ENCODE assay signal across 15 mouse cellular contexts in the genomic region with DNA sequence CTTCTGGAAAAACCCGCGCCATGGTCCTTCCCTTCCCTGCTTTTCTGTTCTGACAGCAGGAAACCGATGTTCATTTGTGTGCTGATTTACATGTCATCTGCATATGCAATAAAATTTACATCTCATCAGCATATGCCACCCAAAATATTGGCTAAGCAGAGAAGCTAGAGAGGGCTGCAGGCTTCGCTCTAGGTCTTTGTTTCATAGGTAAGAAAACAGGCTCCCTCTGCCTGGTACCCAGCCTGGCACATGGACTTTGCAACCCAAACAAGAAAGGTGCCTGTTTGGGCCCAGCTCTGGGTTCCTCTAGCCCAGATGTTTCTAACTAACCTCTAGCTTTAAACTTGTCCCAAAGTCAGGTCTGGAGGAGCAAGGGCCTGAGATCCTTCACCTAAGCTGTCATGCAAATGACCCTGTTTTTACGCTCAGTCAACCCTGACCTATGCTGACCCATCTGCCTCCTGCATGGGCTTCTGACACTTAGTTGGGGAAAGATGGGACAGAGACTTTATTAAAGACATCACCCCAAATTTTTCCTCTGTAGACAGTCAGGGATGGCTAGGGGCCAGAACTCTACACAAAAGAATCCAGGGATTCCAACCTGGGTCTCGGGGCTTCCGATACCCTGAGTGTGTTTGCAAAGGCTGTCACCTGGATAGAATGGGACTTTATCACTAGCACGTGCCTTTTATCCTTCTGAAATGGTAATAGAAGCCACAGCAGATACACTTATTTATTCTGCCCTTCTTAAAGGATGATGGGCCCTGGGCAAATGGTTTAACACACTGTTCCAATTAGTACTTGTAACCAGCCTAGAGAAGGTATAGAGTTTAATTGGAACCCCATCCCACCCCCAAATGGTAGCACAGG. TPM values are rescaled to one million over a fixed set of nuclear protein-coding genes. Genes with fewer than 3 reads are reported as not detected.
DNase-seq lines count a peak whose midpoint lies in the region; ATAC-seq and TF ChIP-seq lines count a peak whose summit lies in the region.
"Had no signal": no experiment of that assay in that cellular context is flagged by ENCODE, and none has a peak within 500 bp of the region (broad histone marks: within the 10 kb centered on the region; RNA-seq: fewer than 3 reads in every experiment).

No protein-coding gene starts in this region.

- no peak for ATAC-seq in liver, embryonic 12.5 days

- TF ChIP-seq CTCF in liver, adult 2 months (IDR thresholded peaks at IDR 0.05; ENCODE audit: low read depth, low read length) = no peak
- TF ChIP-seq CTCF in bone marrow, adult 2 months (IDR thresholded peaks at IDR 0.05; ENCODE audit: control insufficient read depth, insufficient read depth, low read length) = no peak

- H3K4me1 ChIP-seq in heart, embryonic 10.5 days = peaks cover 65% of the 10 kb centered on the region
- peaks cover 4% of the 10 kb centered on the region; the same call in 1 of the 2 replicates for H3K4me1 ChIP-seq in liver, adult 2 months (ENCODE audit: control insufficient read depth, insufficient read depth, low read length)
- H3K4me1 ChIP-seq in bone marrow, adult 2 months (ENCODE audit: control insufficient read depth, insufficient read depth, low read length) = peaks cover 23% of the 10 kb centered on the region
- H3K4me1 ChIP-seq in liver, embryonic 12.5 days = peaks cover 83% of the 10 kb centered on the region

- intact Hi-C loops in left cerebral cortex, postnatal 25 days (cut with DNase I) = no loop called here

- H3K9me3 ChIP-seq in heart, embryonic 10.5 days = no peaks in the 10 kb centered on the region
- H3K9me3 ChIP-seq in liver, embryonic 12.5 days (replicated peaks) = no peaks in the 10 kb centered on the region
- H3K9me3 ChIP-seq: stomach, embryonic 15.5 days had no signal

- H3K79me2 ChIP-seq in liver, adult 2 months (ENCODE audit: control insufficient read depth, insufficient read depth, low read length) = no peaks in the 10 kb centered on the region

- peak overlapping the region; percentile 13; the same call in 1 of the 2 replicates for H3K4me2 ChIP-seq in liver, embryonic 12.5 days

- H3K27me3 ChIP-seq in heart, embryonic 10.5 days (ENCODE audit: insufficient read depth, poor library complexity, severe bottlenecking) = peaks cover 60% of the 10 kb centered on the region
- no peaks in the 10 kb centered on the region for H3K27me3 ChIP-seq in liver, adult 2 months (ENCODE audit: control insufficient read depth, insufficient read depth, low read length)
- peaks cover 55% of the 10 kb centered on the region for H3K27me3 ChIP-seq in liver, embryonic 12.5 days (replicated peaks)

- no peak overlapping the region; the same call in 1 of the 2 replicates for H3K9ac ChIP-seq in liver, adult 2 months (ENCODE audit: low read depth, low read length)
- no peak overlapping the region for H3K9ac ChIP-seq in liver, embryonic 12.5 days
- H3K9ac ChIP-seq: stomach, embryonic 15.5 days had no signal

- H3K4me3 ChIP-seq in heart, embryonic 10.5 days = peak overlapping the region; percentile 56
- no peak overlapping the region for H3K4me3 ChIP-seq in liver, adult 2 months (ENCODE audit: insufficient read depth, low read depth, low read length)
- H3K4me3 ChIP-seq in bone marrow, adult 2 months (replicated peaks; ENCODE audit: control insufficient read depth, low read depth, low read length) = no peak overlapping the region
- H3K4me3 ChIP-seq in liver, embryonic 12.5 days = no peak overlapping the region
- H3K4me3 ChIP-seq: left cerebral cortex, adult 2 months; myocyte; stomach, embryonic 15.5 days had no signal

- no peak for DNase-seq in heart, embryonic 10.5 days (ENCODE audit: low spot score)
- no peak for DNase-seq in heart, adult 9 months (ENCODE audit: low spot score in 2 of 2)
- no peak for DNase-seq in liver, adult 2 months (ENCODE audit: extremely low read depth, low read depth, low spot score)
- DNase-seq in liver = no peak
- no peak for DNase-seq in cerebellum, adult 11 months
- DNase-seq in left cerebral cortex, postnatal 25 days (ENCODE audit: low spot score in 2 of 2) = no peak
- DNase-seq: cerebellum, postnatal 25 days; kidney, postnatal 14 days; right cerebral cortex, postnatal 25 days had no signal

- 63% methylated on average over 8 of the region's 8 CpGs for WGBS in heart, embryonic 10.5 days
- 78% methylated on average over 8 of the region's 8 CpGs for WGBS in liver, adult 2 months
- whole genome bisulfite sequencing in bone marrow, adult 2 months = 65% methylated on average over 8 of the region's 8 CpGs
- WGBS in liver, embryonic 12.5 days (ENCODE audit: insufficient replicate concordance) = 67% methylated on average over 8 of the region's 8 CpGs

- H3K36me3 ChIP-seq in heart, embryonic 10.5 days = peaks cover 4% of the 10 kb centered on the region; the same call in 1 of the 2 replicates
- H3K36me3 ChIP-seq in liver, adult 2 months (ENCODE audit: control insufficient read depth, insufficient read depth, low read length) = no peaks in the 10 kb centered on the region
- H3K36me3 ChIP-seq in liver, embryonic 12.5 days = no peaks in the 10 kb centered on the region
- H3K36me3 ChIP-seq: stomach, embryonic 15.5 days had no signal

- TF ChIP-seq POLR2A in liver, adult 2 months (IDR thresholded peaks at IDR 0.05; ENCODE audit: extremely low read depth, insufficient read depth, low read length) = no peak
- TF ChIP-seq POLR2A in bone marrow, adult 2 months (IDR thresholded peaks at IDR 0.05; ENCODE audit: borderline replicate concordance, control insufficient read depth, low read depth, low read length) = no peak

- peak overlapping the region; percentile 4; the same call in 1 of the 2 replicates for H3K27ac ChIP-seq in heart, embryonic 10.5 days
- H3K27ac ChIP-seq in liver, adult 2 months (replicated peaks; ENCODE audit: insufficient read depth, low read depth, low read length) = peak overlapping the region; percentile 38
- peak overlapping the region; percentile 30 for H3K27ac ChIP-seq in bone marrow, adult 2 months (ENCODE audit: control insufficient read depth, insufficient read depth, low read depth, low read length, poor library complexity)
- no peak overlapping the region for H3K27ac ChIP-seq in liver, embryonic 12.5 days
- H3K27ac ChIP-seq: left cerebral cortex, adult 2 months; stomach, embryonic 15.5 days had no signal

RNA-seq across cellular contexts. Expression of a gene that starts 2.2 kb away (rescaled TPM):
- polyA plus RNA-seq in heart, embryonic 10.5 days (2016; fragmentation: Nextera tagmentation; extraction: Ambion mirVana) = 43.2 and 60.8 TPM in 2 replicates
- total RNA-seq in liver, adult 2 months (2014; rRNA removed) = 11.5 and 13.7 TPM in 2 replicates
- polyA plus RNA-seq in liver, adult 2 months (2012; rRNA removed) = 3.9 and 5.1 TPM in 2 replicates
- polyA plus RNA-seq in bone marrow, adult 2 months (2011; ENCODE audit: insufficient read depth, insufficient read length, low replicate concordance, missing spikeins) = 38.7 and 94.0 TPM in 2 replicates
- 15.8 and 16.7 TPM in 2 replicates for polyA plus RNA-seq in liver, embryonic 12.5 days (2016; fragmentation: Nextera tagmentation; extraction: Ambion mirVana)
- total RNA-seq in left cerebral cortex, postnatal 25 days (2021) = 1 to 10 TPM; 2.6 to 3.2 TPM

RNA-seq across cellular contexts. Expression of a gene that starts 3.0 kb away (rescaled TPM):
- polyA plus RNA-seq in heart, embryonic 10.5 days (2016; fragmentation: Nextera tagmentation; extraction: Ambion mirVana) = 26.6 and 32.4 TPM in 2 replicates
- 1.1 and 3.2 TPM in 2 replicates for total RNA-seq in liver, adult 2 months (2014; rRNA removed)
- polyA plus RNA-seq in liver, adult 2 months (2012; rRNA removed) = 7.6 and 11.7 TPM in 2 replicates
- polyA plus RNA-seq in bone marrow, adult 2 months (2011; ENCODE audit: insufficient read depth, insufficient read length, low replicate concordance, missing spikeins) = 18.6 and 39.0 TPM in 2 replicates
- 7.3 and 7.6 TPM in 2 replicates for polyA plus RNA-seq in liver, embryonic 12.5 days (2016; fragmentation: Nextera tagmentation; extraction: Ambion mirVana)
- total RNA-seq in left cerebral cortex, postnatal 25 days (2021) = 1 to 10 TPM; 6.4 to 6.5 TPM

RNA-seq across cellular contexts. Expression of a gene that starts 14.9 kb away (rescaled TPM):
- polyA plus RNA-seq in heart, embryonic 10.5 days (2016; fragmentation: Nextera tagmentation; extraction: Ambion mirVana) = 0.31 and 0.42 TPM in 2 replicates
- total RNA-seq in liver, adult 2 months (2014; rRNA removed) = 1.6 TPM in 2 replicates
- 31.8 and 32.8 TPM in 2 replicates for polyA plus RNA-seq in liver, adult 2 months (2012; rRNA removed)
- 18.9 and 23.4 TPM in 2 replicates for polyA plus RNA-seq in bone marrow, adult 2 months (2011; ENCODE audit: insufficient read depth, insufficient read length, low replicate concordance, missing spikeins)
- 2.7 and 3.4 TPM in 2 replicates for polyA plus RNA-seq in liver, embryonic 12.5 days (2016; fragmentation: Nextera tagmentation; extraction: Ambion mirVana)
- total RNA-seq in left cerebral cortex, postnatal 25 days (2021) = 10 to 100 TPM; 69.9 to 71.8 TPM
- polyA plus RNA-seq: embryonic facial prominence, embryonic 11.5 days had no signal
